Mouse (Mus musculus): ENCODE data around the gene Cc2d2a.

DNA sequence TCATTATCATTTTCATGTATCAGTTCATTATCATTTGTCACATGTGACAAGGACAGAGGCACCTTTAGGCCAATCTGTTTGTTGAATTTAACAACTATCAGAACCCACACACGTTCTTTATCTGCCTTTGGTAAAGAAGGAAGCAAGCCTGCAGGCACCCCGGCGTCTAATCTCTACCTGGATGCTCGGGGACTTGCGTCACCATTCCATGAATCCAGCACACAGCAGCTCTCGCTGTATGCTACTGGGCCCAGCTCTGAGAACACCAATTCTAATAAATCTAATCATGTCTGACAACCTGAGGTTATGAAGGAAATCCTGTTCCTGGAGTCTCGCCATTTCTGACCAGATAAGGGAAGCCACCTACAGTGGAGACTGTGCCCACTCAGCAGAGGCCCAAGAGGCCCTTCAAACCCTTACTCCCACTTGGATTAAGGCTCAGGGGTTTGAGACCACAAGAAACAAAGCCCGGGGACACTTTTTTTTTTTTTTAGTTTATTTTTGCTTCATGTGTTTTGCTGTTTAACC lies 7.0 kb downstream of the Cc2d2a start:
- TF ChIP-seq CTCF (conservative IDR thresholded peaks at IDR 0.05; ENCODE audit: insufficient read depth, insufficient read length, low read depth, low read length) = no peak
- no peak for TF ChIP-seq POLR2A (IDR thresholded peaks at IDR 0.05; ENCODE audit: low read depth, low read length)

All from kidney, adult 2 months (tissue).